Mouse (Mus musculus) liver, postnatal 0 days (tissue): ENCODE measurements around the gene Dop1b.
"Not testable (repeated sequence)": the region's sequence is repeated elsewhere in the genome, so short reads cannot be mapped to it uniquely, and the experiment has no call there.

Experiments used
- CTCF ChIP-seq: sonication (generic); IDR thresholded peaks from 2 replicates; pipeline ENCODE4 v1.5.1; 2016; ENCODE audit warnings: antibody characterized with exemption, low read depth
- EP300 ChIP-seq: IDR thresholded peaks from 2 replicates; pipeline ENCODE4 v1.6.1; 2016; ENCODE audit warnings: antibody characterized with exemption, low read depth, mild to moderate bottlenecking

DNA sequence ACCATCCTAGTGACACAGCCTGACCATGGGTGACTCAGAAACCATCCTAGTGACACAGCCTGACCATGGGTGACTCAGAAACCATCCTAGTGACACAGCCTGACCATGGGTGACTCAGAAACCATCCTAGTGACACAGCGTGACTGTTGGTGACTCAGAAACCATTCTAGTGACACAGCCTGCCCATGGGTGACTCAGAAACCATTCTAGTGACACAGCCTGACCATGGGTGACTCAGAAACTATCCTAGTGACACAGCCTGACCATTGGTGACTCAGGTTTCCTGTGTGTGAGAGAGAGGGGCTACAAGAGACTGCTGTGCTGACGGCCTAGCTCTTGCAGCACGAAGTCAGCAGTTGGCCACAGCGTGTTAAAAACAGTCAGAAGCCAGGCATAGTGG, 66.7 kb downstream of the Dop1b start:
- not testable (repeated sequence) for TF ChIP-seq CTCF, EP300
